Mouse (Mus musculus) C2C12 (cell line): ENCODE measurements around the gene Kif1a. TPM values are rescaled to one million over a fixed set of nuclear protein-coding genes. Genes with fewer than 3 reads are reported as not detected.

Experiments
- H3K27me3 ChIP-seq: one replicate; pipeline ENCODE4 v1.6.1; 2011; ENCODE audit not compliant: control insufficient read depth, insufficient read depth, insufficient read length
- H3K36me3 ChIP-seq: one replicate; pipeline ENCODE4 v1.6.1; 2011; ENCODE audit not compliant: control insufficient read depth, insufficient read depth
- H3K4me3 ChIP-seq: one replicate; pipeline ENCODE4 v1.5.1; 2011; ENCODE audit warnings: mild to moderate bottlenecking, control low read depth; ENCODE audit not compliant: poor library complexity, insufficient read depth, severe bottlenecking
- H3K79me2 ChIP-seq: one replicate; pipeline ENCODE4 v1.6.1; 2011; ENCODE audit not compliant: control insufficient read depth, insufficient read depth
- H3K79me3 ChIP-seq: one replicate; pipeline ENCODE4 v1.6.1; 2011; ENCODE audit warnings: low read depth, control low read depth
- H3ac ChIP-seq: one replicate; pipeline ENCODE3; 2011; ENCODE audit warnings: low read depth; ENCODE audit not compliant: control insufficient read depth, insufficient read length
- CEBPB ChIP-seq: IDR thresholded peaks from one replicate; pipeline ENCODE4 v1.6.1; 2011; ENCODE audit warnings: low read depth, mild to moderate bottlenecking, control low read depth, moderate library complexity
- CTCF ChIP-seq: IDR thresholded peaks from one replicate; pipeline ENCODE4 v1.5.1; 2011; ENCODE audit not compliant: control insufficient read depth, insufficient read depth, insufficient read length
- FOSL1 ChIP-seq: IDR thresholded peaks from one replicate; pipeline ENCODE4 v1.8.0; 2011; ENCODE audit warnings: mild to moderate bottlenecking, low read length; ENCODE audit not compliant: poor library complexity, insufficient read depth, severe bottlenecking
- MAX ChIP-seq: IDR thresholded peaks from one replicate; pipeline ENCODE4 v1.6.1; 2011; ENCODE audit warnings: mild to moderate bottlenecking, control low read depth
- MYOD1 ChIP-seq: IDR thresholded peaks from one replicate; pipeline ENCODE4 v1.6.1; 2011; ENCODE audit warnings: low read depth; ENCODE audit not compliant: control insufficient read depth, insufficient read length
- MYOG ChIP-seq: IDR thresholded peaks from one replicate; pipeline ENCODE4 v1.6.1; 2011; ENCODE audit not compliant: control insufficient read depth, insufficient read length; ENCODE audit errors: extremely low read depth
- USF1 ChIP-seq: IDR thresholded peaks from one replicate; pipeline ENCODE4 v1.6.1; 2011; ENCODE audit warnings: low read depth, mild to moderate bottlenecking, control low read depth, moderate library complexity
- polyA plus RNA-seq: library from polyadenylated mRNA; unstranded; fragments of >200 nt; fragmentation: generic; extraction: Trizol; gene quantifications from one replicate; pipeline ENCODE4 v1.2.1, GENCODE M21; 2012; ENCODE audit warnings: missing spikeins

Gene Kif1a
- polyA plus RNA-seq, 1 experiment = 3.4 TPM

DNA sequence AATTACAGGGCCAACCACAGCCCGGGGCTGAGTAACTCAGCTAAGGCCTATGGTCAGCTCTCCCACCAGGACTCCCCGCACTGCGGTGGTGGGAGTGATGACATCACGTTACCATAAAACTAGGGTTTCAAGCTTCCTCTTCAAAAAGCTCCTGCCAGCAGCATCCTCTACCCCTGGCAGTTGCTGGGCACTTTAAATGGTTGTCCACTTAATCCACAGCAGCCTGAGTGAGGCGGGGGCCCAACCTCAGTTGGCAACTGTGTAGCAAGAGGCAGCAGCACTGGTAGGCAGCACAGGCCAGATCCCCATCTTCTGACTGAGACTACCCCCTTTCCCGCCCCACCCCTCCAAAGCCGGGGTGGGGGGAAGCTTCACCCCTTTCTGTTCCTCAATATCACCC is 949 bp upstream of the Kif1a start:
- H3K27me3 ChIP-seq = peaks cover 46% of the 10 kb centered on the region
- no peaks in the 10 kb centered on the region for H3K79me3 ChIP-seq
- TF ChIP-seq MYOD1 (no peak), MAX (no peak), FOSL1 (no peak), USF1 (no peak), MYOG (no peak), CEBPB (no peak), CTCF (no peak)
- H3ac ChIP-seq = no peak overlapping the region
- no peaks in the 10 kb centered on the region for H3K36me3 ChIP-seq
- H3K79me2 ChIP-seq = no peaks in the 10 kb centered on the region
- H3K4me3 ChIP-seq = no peak overlapping the region

DNA sequence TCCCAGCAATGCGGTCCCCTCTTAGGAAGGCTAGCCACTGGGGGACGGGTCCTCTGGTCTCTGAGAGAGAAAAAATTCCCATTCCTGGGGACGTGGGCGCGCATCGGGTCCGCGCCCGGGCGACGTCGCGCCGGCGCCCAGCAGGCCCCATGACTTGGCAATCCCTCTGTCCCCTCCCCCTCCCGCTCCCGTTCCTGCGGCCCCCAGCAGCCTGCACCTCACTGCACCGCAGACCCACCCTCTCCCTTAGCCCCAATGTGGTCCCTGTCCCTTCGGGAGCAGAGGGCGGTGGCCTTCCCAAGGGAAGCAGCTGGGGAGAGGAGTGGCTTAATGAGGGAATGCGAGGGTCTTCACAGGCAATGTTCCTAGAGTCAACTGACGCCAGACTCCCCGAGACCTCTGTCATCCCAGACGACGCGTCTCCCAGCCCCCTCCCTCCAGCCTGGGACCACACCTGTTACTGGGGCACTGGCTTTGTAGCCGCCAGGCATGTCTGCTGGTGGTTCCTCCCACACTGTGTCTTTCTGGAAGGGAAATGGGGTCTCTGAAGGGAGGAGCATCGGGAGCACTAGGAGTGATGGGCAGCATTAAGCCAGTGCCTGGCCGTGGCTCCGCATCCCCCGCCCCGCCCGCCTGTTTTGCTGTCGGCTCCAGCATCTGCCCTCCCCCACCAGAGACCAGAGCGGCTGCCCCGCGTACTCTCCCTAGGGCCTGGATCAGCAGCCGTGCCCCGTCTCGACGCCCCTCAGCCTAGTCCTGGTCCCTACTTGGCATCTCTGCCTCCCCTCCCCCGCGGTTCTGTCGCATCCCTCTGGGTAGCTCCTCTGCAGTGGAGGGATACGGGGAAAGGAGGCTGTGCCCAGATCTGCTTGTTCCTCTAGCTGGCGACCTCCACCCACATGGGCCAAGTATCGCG is 917 bp downstream of the Kif1a start:
- peaks cover 40% of the 10 kb centered on the region for H3K27me3 ChIP-seq
- no peaks in the 10 kb centered on the region for H3K79me2 ChIP-seq
- peak overlapping the region; percentile 52 for H3ac ChIP-seq
- no peak overlapping the region for H3K4me3 ChIP-seq
- no peaks in the 10 kb centered on the region for H3K79me3 ChIP-seq
- TF ChIP-seq CTCF = no peak
- no peak for TF ChIP-seq CEBPB
- TF ChIP-seq MYOD1 = no peak
- no peak for TF ChIP-seq MAX
- no peak for TF ChIP-seq USF1
- TF ChIP-seq FOSL1 = no peak
- TF ChIP-seq MYOG = no peak
- H3K36me3 ChIP-seq = no peaks in the 10 kb centered on the region

DNA sequence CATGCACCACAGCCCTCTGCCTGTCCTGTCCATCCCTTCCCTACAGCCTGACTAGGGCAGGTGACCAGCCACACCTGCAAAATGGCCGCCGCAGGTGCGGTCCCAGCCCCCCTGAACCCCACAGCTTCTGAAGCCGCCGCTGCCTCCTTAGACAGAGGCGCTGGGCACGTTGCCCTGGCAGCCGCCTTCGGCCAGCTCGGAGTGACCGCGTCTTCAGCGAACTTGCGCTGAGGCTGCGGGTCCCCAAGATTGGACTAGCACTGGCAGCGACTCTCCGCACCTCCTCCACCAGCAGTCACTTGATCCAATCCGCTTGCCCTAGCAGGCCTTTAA is 1.5 kb downstream of the Kif1a start:
- no peak overlapping the region for H3K4me3 ChIP-seq
- peaks cover 40% of the 10 kb centered on the region for H3K27me3 ChIP-seq
- H3K36me3 ChIP-seq = no peaks in the 10 kb centered on the region
- no peaks in the 10 kb centered on the region for H3K79me3 ChIP-seq
- TF ChIP-seq USF1 = no peak
- no peak for TF ChIP-seq CTCF
- no peak for TF ChIP-seq MAX
- TF ChIP-seq FOSL1 = no peak
- TF ChIP-seq CEBPB = no peak
- TF ChIP-seq MYOG = no peak
- TF ChIP-seq MYOD1 = no peak
- no peak overlapping the region for H3ac ChIP-seq
- no peaks in the 10 kb centered on the region for H3K79me2 ChIP-seq

DNA sequence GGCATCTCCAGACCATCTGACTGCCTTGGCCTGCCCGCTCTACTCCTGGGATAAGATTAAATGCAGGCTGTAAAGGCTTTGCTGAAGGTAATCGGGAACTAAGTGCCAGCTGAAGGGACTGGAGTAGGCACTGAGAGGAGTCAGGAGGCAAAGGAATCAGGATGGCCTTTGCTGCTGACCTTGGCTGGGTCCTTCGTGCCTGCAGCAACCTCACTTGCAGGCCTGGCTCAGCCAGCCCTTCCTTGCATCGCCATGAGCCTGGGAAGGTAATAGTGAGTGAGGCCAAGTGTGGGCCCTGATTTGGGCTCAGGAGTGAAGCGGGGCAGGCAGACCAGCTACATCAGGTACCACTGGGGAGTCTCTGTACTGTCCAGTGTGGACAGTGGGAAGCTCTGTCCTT is 2.8 kb downstream of the Kif1a start:
- TF ChIP-seq MAX (no peak), MYOG (no peak), FOSL1 (no peak), CEBPB (no peak), USF1 (no peak), CTCF (no peak), MYOD1 (no peak)
- no peaks in the 10 kb centered on the region for H3K79me3 ChIP-seq
- H3K36me3 ChIP-seq = no peaks in the 10 kb centered on the region
- H3K4me3 ChIP-seq = no peak overlapping the region
- no peak overlapping the region for H3ac ChIP-seq
- peaks cover 40% of the 10 kb centered on the region for H3K27me3 ChIP-seq
- H3K79me2 ChIP-seq = no peaks in the 10 kb centered on the region

DNA sequence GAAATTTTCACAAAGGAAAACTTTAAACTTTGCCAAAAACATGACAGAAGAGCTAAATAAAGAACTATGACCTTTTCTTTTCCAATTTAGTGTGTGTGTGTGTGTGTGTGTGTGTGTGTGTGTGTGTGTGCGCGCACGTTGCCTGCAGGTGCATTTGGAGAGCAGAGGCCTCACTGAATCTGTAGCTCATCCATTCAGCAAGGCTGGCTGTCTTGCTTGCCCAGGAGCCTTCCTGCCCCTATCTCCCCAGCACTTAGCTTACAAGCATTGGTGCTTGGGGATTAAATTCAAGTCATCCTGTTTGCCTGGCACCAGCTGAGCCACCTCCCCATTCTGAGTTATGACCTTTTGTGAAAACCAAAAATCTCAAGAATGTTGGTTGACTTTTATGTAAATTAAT is 9.2 kb downstream of the Kif1a start:
- Histone ChIP-seq H3ac (no peak overlapping the region), H3K79me3 (no peaks in the 10 kb centered on the region), H3K4me3 (no peak overlapping the region), H3K79me2 (no peaks in the 10 kb centered on the region), H3K36me3 (no peaks in the 10 kb centered on the region), H3K27me3 (peaks cover 3% of the 10 kb centered on the region)
- TF ChIP-seq CTCF = no peak
- no peak for TF ChIP-seq CEBPB
- no peak for TF ChIP-seq USF1
- TF ChIP-seq MYOD1 = no peak
- no peak for TF ChIP-seq MAX
- no peak for TF ChIP-seq FOSL1
- TF ChIP-seq MYOG = no peak
